Mouse (Mus musculus) heart, embryonic 11.5 days (tissue): ENCODE data around the gene Ky. TPM values are rescaled to one million over a fixed set of nuclear protein-coding genes. Genes with fewer than 3 reads are reported as not detected.

Experiments used
- ATAC-seq: fragments of 200-750 bp; cut with Nextera tagmentation; replicated peaks from 2 replicates; pipeline ENCODE4 v1.8.0; 2017; ENCODE audit warnings: moderate library complexity; ENCODE audit not compliant: insufficient number of reproducible peaks, low FRiP score, low TSS enrichment
- H3K27ac ChIP-seq: fragments of 300-500 bp; sonication (generic); 2 replicates; pipeline ENCODE4 v1.5.1; 2014; ENCODE audit warnings: mild to moderate bottlenecking, low read depth, low read length
- H3K27me3 ChIP-seq: fragments of 300-500 bp; sonication (generic); 2 replicates; pipeline ENCODE4 v1.6.1; 2014; ENCODE audit warnings: mild to moderate bottlenecking, low read length, mixed read lengths; ENCODE audit not compliant: control insufficient read depth, insufficient read depth
- H3K36me3 ChIP-seq: fragments of 300-500 bp; sonication (generic); 2 replicates; pipeline ENCODE4 v1.6.1; 2014; ENCODE audit warnings: mild to moderate bottlenecking, low read length, moderate library complexity, mixed read lengths; ENCODE audit not compliant: control insufficient read depth, insufficient read depth
- H3K4me1 ChIP-seq: fragments of 300-500 bp; sonication (generic); 2 replicates; pipeline ENCODE4 v1.6.1; 2014; ENCODE audit warnings: low read length; ENCODE audit not compliant: control insufficient read depth, insufficient read depth
- H3K4me2 ChIP-seq: fragments of 300-500 bp; sonication (generic); 2 replicates; pipeline ENCODE4 v1.6.1; 2014; ENCODE audit warnings: mild to moderate bottlenecking, moderate library complexity
- H3K4me3 ChIP-seq: fragments of 300-500 bp; sonication (generic); 2 replicates; pipeline ENCODE4 v1.5.1; 2014; ENCODE audit warnings: low read depth, low read length
- H3K9ac ChIP-seq: fragments of 300-500 bp; sonication (generic); 2 replicates; pipeline ENCODE4 v1.6.1; 2014; ENCODE audit warnings: mild to moderate bottlenecking, low read depth, low read length, moderate library complexity
- H3K9me3 ChIP-seq: fragments of 300-500 bp; sonication (generic); replicated peaks from 2 replicates; pipeline ENCODE4 v1.6.1; 2016; ENCODE audit warnings: low read length; ENCODE audit not compliant: control insufficient read depth
- WGBS: fragments of 180-500 bp; shearing (Covaris S2); extraction: QIAGEN DNeasy Blood & Tissue Kit; methylation state at CpG from one replicate; pipeline ENCODE4 v1.1.7; 2014; ENCODE audit not compliant: insufficient replicate concordance; 5-methylcytosine and 5-hydroxymethylcytosine counted together
- polyA plus RNA-seq: library from polyadenylated mRNA; unstranded; fragments of >200 nt; fragmentation: Nextera tagmentation; extraction: Ambion mirVana; gene quantifications from 2 replicates; pipeline ENCODE4 v1.2.1, GENCODE M21; 2014

Ky gene
- polyA plus RNA-seq, 1 experiment from 2014 or later: 0.27 TPM

GRCm38 (mm10) chr9:102498701-102499100 lies 6.8 kb upstream of the Ky start:
- 86% methylated on average over 6 of the region's 6 CpGs for WGBS
- Histone ChIP-seq H3K27ac (no peak overlapping the region), H3K4me1 (peaks cover 8% of the 10 kb centered on the region; the same call in 1 of the 2 replicates), H3K9ac (no peak overlapping the region), H3K4me2 (no peak overlapping the region), H3K9me3 (no peaks in the 10 kb centered on the region), H3K4me3 (no peak overlapping the region), H3K27me3 (peaks cover 8% of the 10 kb centered on the region; the same call in 1 of the 2 replicates), H3K36me3 (no peaks in the 10 kb centered on the region)
- no peak for ATAC-seq

DNA sequence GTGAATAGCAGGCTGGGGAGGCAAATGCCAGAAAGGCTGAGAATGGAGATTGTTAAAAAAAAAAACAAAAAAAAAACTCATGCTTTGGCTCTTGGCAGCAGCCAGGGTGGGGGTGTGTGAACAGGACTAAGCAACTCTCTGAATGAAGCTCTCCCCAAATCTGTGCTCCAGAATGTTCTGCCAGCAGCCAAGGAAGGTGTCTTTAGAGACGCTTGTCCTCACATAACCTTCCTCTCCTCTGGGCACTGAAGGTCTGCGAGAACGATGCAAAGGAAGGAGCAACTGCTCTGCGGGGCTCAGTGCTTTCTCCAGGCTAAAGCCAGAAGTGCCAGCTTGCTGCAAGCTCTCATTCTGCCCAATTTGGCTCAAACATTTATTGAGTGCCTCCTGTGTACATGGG lies 6.3 kb upstream of the Ky start:
- Histone ChIP-seq H3K36me3 (no peaks in the 10 kb centered on the region), H3K4me3 (no peak overlapping the region), H3K27ac (no peak overlapping the region), H3K4me2 (no peak overlapping the region), H3K4me1 (peaks cover 8% of the 10 kb centered on the region; the same call in 1 of the 2 replicates), H3K9me3 (no peaks in the 10 kb centered on the region), H3K9ac (no peak overlapping the region), H3K27me3 (peaks cover 5% of the 10 kb centered on the region; the same call in 1 of the 2 replicates)
- 72% methylated on average over 4 of the region's 4 CpGs for WGBS
- ATAC-seq: no peak

DNA sequence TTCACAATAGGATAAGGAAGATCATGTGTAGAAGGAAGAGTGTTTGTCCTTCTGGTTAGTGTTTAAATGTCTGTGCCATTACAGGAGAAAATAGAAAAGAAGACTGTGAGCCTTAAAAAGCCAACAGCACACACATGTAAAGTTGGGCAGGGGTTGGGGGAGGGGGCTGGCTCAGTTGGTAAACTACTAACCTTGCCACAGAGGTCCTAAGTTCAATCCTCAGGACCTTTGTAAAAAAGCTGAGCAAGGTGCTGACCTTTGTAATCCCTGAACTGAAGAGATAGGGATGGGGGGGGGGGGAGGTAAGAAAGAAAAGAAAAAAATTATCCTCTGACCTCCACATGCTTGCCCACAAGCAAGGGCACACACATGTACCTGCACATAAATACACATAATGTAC lies 5.8 kb upstream of the Ky start:
- 0 out of 2 replicates have a peak, but pooled peaks cover 2% of the 10 kb centered on the region for H3K27me3 ChIP-seq
- peaks cover 8% of the 10 kb centered on the region for H3K4me1 ChIP-seq
- no peak for ATAC-seq
- no peak overlapping the region for H3K4me2 ChIP-seq
- H3K27ac ChIP-seq: no peak overlapping the region
- no peaks in the 10 kb centered on the region for H3K36me3 ChIP-seq
- no peak overlapping the region for H3K4me3 ChIP-seq
- no peak overlapping the region for H3K9ac ChIP-seq
- no peaks in the 10 kb centered on the region for H3K9me3 ChIP-seq

- peaks cover 11% of the 10 kb centered on the region for H3K27me3 ChIP-seq
- peaks cover 14% of the 10 kb centered on the region for H3K4me1 ChIP-seq
- no peaks in the 10 kb centered on the region for H3K9me3 ChIP-seq
- H3K9ac ChIP-seq: no peak overlapping the region
- WGBS: 44% methylated on average over 4 of the region's 4 CpGs
- no peak overlapping the region for H3K4me2 ChIP-seq
- no peak for ATAC-seq
- no peak overlapping the region for H3K27ac ChIP-seq
- no peak overlapping the region for H3K4me3 ChIP-seq
- H3K36me3 ChIP-seq: no peaks in the 10 kb centered on the region
Observed at GRCm38 (mm10) chr9:102501113-102501512, 4.4 kb upstream of the Ky start.

GRCm38 (mm10) chr9:102502015-102502633 lies 3.4 kb upstream of the Ky start:
- Histone ChIP-seq H3K9me3 (no peaks in the 10 kb centered on the region), H3K4me1 (peaks cover 16% of the 10 kb centered on the region), H3K4me3 (no peak overlapping the region), H3K36me3 (no peaks in the 10 kb centered on the region), H3K27ac (no peak overlapping the region), H3K27me3 (peaks cover 21% of the 10 kb centered on the region), H3K4me2 (no peak overlapping the region), H3K9ac (no peak overlapping the region)
- 66% methylated on average over 11 of the region's 11 CpGs for WGBS
- no peak for ATAC-seq

- ATAC-seq: no peak
- Histone ChIP-seq H3K9ac (no peak overlapping the region), H3K4me3 (no peak overlapping the region), H3K36me3 (no peaks in the 10 kb centered on the region), H3K27me3 (peaks cover 34% of the 10 kb centered on the region), H3K4me2 (no peak overlapping the region), H3K4me1 (peaks cover 8% of the 10 kb centered on the region; the same call in 1 of the 2 replicates), H3K9me3 (no peaks in the 10 kb centered on the region), H3K27ac (no peak overlapping the region)
- 64% methylated on average over 3 of the region's 3 CpGs for WGBS
Observed at GRCm38 (mm10) chr9:102504716-102505378, 703 bp upstream of the Ky start.

- H3K27ac ChIP-seq: no peak overlapping the region
- peaks cover 34% of the 10 kb centered on the region for H3K27me3 ChIP-seq
Observed at GRCm38 (mm10) chr9:102508315-102508714, 2.8 kb downstream of the Ky start.

DNA sequence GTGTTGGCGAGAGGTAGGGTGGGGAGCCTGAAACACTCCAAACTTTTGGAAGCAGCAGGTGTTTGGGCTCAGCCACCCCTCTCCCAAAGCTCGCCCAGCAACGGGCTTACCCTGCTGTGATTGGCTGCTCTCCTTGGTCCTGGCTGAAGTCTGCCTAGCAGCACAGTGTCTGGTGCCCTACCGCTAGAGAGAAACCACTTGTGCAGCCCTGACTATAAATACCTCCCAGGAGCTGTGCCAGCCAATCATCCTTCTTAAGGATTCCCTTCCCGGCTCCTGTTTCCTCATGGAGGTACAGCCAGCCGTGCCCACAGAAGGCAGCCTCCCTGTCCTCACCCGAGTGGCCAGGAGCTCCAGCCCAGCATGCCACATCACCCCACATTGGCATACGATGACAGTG lies 5.9 kb downstream of the Ky start:
- Histone ChIP-seq H3K9me3 (no peaks in the 10 kb centered on the region), H3K27ac (no peak overlapping the region), H3K9ac (no peak overlapping the region), H3K27me3 (peaks cover 23% of the 10 kb centered on the region), H3K4me3 (no peak overlapping the region), H3K36me3 (no peaks in the 10 kb centered on the region), H3K4me1 (no peaks in the 10 kb centered on the region), H3K4me2 (peak overlapping the region; percentile 24)
- ATAC-seq: peak; percentile 74; the same call in 1 of the 2 replicates
- 32% methylated on average over 8 of the region's 8 CpGs for WGBS

More at GRCm38 (mm10) chr9:102508315-102508714, 2.8 kb downstream of the Ky start:
- Histone ChIP-seq H3K4me3 (no peak overlapping the region), H3K4me1 (peaks cover 8% of the 10 kb centered on the region; the same call in 1 of the 2 replicates), H3K9me3 (no peaks in the 10 kb centered on the region), H3K4me2 (no peak overlapping the region), H3K9ac (no peak overlapping the region), H3K36me3 (no peaks in the 10 kb centered on the region)
- 78% methylated on average over 3 of the region's 3 CpGs for WGBS
- ATAC-seq: no peak

DNA sequence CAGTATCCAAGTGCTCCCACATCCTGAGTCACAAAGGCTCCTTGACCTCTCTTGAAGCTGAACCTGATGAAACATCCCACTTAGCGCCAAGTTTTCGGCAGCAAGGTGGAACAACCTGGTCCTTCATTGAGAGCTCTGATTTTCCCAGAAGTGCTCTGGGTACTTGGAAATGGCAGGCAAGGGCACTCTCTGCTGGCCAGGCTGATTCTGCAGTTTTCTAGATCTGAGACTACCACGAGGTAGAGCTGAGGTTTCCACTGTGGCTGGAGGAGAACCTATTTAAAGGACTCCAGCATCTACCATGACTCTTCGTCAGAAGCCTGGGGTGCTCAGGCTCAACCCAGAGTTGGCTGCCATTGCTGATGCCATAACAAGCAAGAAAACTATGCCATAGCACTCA lies 8.0 kb downstream of the Ky start:
- Histone ChIP-seq H3K36me3 (no peaks in the 10 kb centered on the region), H3K4me1 (no peaks in the 10 kb centered on the region), H3K4me3 (no peak overlapping the region), H3K9me3 (no peaks in the 10 kb centered on the region), H3K4me2 (no peak overlapping the region), H3K27me3 (peaks cover 3% of the 10 kb centered on the region; the same call in 1 of the 2 replicates), H3K27ac (no peak overlapping the region), H3K9ac (no peak overlapping the region)
- ATAC-seq: no peak
- WGBS: 82% methylated on average over 4 of the region's 4 CpGs
